Mouse (Mus musculus): Measurements from ENCODE around the gene Tgfa. TPM values are rescaled to one million over a fixed set of nuclear protein-coding genes. Genes with fewer than 3 reads are reported as not detected.

Gene Tgfa
- polyA plus RNA-seq, 1 experiment from 2014 or later: 7.2 TPM

DNA sequence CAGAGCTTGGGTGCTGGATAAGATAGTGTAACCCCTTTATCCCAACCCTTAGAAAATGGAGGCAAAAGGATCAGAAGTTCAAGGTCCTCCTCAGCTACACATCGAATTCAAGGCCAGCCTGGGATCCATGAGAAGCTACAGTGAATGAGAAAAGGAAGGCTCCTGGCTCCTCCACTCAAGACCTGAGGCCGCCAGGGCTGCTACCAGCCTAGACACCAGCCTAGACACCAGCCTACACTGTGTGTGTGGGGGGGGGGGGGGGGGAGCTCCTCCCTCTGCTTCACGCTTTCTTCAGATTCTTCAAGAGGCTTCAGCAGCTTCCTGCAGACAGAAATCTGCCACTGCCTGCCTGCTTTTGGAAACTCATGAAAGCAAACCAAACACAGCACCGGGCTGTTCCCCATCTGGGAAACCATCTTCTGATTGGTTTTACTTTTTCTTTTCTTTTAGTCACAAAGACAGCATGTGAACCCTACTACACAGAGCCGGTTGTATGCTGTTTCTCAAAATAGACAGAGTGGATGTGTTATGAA, 127.1 kb downstream of the Tgfa start:
- ATAC-seq (replicated peaks; ENCODE audit: low FRiP score): no peak
- H3K4me3 ChIP-seq (replicated peaks): no peak overlapping the region
- no peak overlapping the region for H3K4me2 ChIP-seq
- no peaks in the 10 kb centered on the region for H3K27me3 ChIP-seq
- no peaks in the 10 kb centered on the region for H3K9me3 ChIP-seq (replicated peaks)
- H3K9ac ChIP-seq: no peak overlapping the region
- 93% methylated on average over 5 of the region's 5 CpGs for WGBS
- no peaks in the 10 kb centered on the region for H3K36me3 ChIP-seq
- H3K27ac ChIP-seq: no peak overlapping the region
- H3K4me1 ChIP-seq: no peaks in the 10 kb centered on the region

DNA sequence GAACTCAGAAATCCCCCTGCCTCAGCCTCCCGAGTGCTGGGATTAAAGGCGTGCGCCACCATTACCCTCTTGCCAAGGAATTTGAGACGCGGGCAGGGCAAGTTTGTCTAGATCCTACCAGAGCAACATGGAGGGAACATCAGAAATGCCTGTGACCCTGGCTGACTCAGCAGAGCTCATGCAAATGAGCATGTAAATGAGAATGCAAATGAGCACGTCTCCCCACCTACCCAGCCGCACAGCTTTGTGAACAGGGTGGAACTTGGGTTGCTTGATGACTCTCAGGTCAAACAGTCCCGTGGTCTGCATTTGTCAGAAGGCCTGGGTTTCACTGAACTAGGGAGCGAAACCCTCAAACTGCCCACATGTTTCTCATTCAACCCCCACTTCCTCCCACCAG, 128.0 kb downstream of the Tgfa start:
- no peak for ATAC-seq (replicated peaks; ENCODE audit: low FRiP score)
- H3K9ac ChIP-seq: no peak overlapping the region
- H3K36me3 ChIP-seq: no peaks in the 10 kb centered on the region
- H3K27me3 ChIP-seq: no peaks in the 10 kb centered on the region
- no peak overlapping the region for H3K27ac ChIP-seq
- H3K9me3 ChIP-seq (replicated peaks): no peaks in the 10 kb centered on the region
- no peaks in the 10 kb centered on the region for H3K4me1 ChIP-seq
- H3K4me3 ChIP-seq (replicated peaks): no peak overlapping the region
- WGBS: 91% methylated on average over 9 of the region's 9 CpGs
- no peak overlapping the region for H3K4me2 ChIP-seq

DNA sequence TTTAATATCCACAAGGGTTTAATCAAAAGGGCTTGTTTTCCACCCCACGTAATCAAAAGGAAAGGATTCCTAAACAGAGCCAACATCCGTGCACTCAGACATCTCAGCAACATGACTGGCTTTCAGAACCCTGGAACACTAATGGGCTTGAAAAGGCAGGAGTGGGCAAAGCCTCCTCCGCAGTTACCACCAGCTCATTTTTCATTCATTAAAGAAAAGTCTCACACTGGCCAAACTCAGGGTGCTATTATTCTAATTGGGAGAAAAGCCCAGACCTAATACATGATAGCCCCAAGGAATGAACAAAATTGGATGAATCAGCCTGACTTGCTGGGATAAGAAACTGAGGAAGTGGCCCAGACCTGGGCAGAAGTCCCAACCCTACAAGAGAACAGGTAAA, 129.4 kb downstream of the Tgfa start:
- Histone ChIP-seq H3K9me3 (replicated peaks) (no peaks in the 10 kb centered on the region), H3K4me1 (peaks cover 4% of the 10 kb centered on the region; the same call in 1 of the 2 replicates), H3K27me3 (no peaks in the 10 kb centered on the region), H3K36me3 (no peaks in the 10 kb centered on the region), H3K9ac (no peak overlapping the region), H3K4me3 (replicated peaks) (no peak overlapping the region), H3K4me2 (no peak overlapping the region), H3K27ac (no peak overlapping the region)
- no peak for ATAC-seq (replicated peaks; ENCODE audit: low FRiP score)
- 87% methylated on average over 3 of the region's 3 CpGs for WGBS

Other genes with a start within 250 kb of the Tgfa start
- gene Dusp11, start 233.6 kb upstream of the Tgfa start, polyA plus RNA-seq (2015; fragmentation: Nextera tagmentation; extraction: Ambion mirVana): 44.1 and 45.0 TPM in 2 replicates
- not detected in 2 replicates for gene Figla, start 179.1 kb upstream of the Tgfa start, polyA plus RNA-seq (2015; fragmentation: Nextera tagmentation; extraction: Ambion mirVana)
- gene Add2, start 166.5 kb upstream of the Tgfa start, polyA plus RNA-seq (2015; fragmentation: Nextera tagmentation; extraction: Ambion mirVana): 5.9 and 7.2 TPM in 2 replicates
- gene Fam136a, start 170.4 kb downstream of the Tgfa start, polyA plus RNA-seq (2015; fragmentation: Nextera tagmentation; extraction: Ambion mirVana): 145 and 148 TPM in 2 replicates
- gene Snrpg, start 176.1 kb downstream of the Tgfa start, polyA plus RNA-seq (2015; fragmentation: Nextera tagmentation; extraction: Ambion mirVana): 665 and 702 TPM in 2 replicates
- gene Pcyox1, start 201.9 kb downstream of the Tgfa start, polyA plus RNA-seq (2015; fragmentation: Nextera tagmentation; extraction: Ambion mirVana): 97.6 and 99.1 TPM in 2 replicates
- gene Tia1, start 209.0 kb downstream of the Tgfa start, polyA plus RNA-seq (2015; fragmentation: Nextera tagmentation; extraction: Ambion mirVana): 218 and 219 TPM in 2 replicates
- 0.43 and 0.51 TPM in 2 replicates for gene Gm44790, start 231.4 kb downstream of the Tgfa start, polyA plus RNA-seq (2015; fragmentation: Nextera tagmentation; extraction: Ambion mirVana)
- 24.4 and 25.5 TPM in 2 replicates for gene C87436, start 243.2 kb downstream of the Tgfa start, polyA plus RNA-seq (2015; fragmentation: Nextera tagmentation; extraction: Ambion mirVana)